Mouse (Mus musculus) E14TG2a.4 (cell line): Measurements from ENCODE around the gene Tmem39a.

ENCODE experiments used
- H3K27me3 ChIP-seq: 2 replicates; pipeline ENCODE4 v1.6.1; 2014; ENCODE audit warnings: low read length, control low read depth; ENCODE audit not compliant: insufficient read depth
- H3K36me3 ChIP-seq: 2 replicates; pipeline ENCODE4 v1.6.1; 2014; ENCODE audit warnings: low read length, control low read depth; ENCODE audit not compliant: insufficient read depth
- H3K4me1 ChIP-seq: replicated peaks from 2 replicates; pipeline ENCODE4 v1.6.1; 2014; ENCODE audit warnings: low read depth, low read length, control low read depth
- H3K4me3 ChIP-seq: replicated peaks from 2 replicates; pipeline ENCODE4 v1.5.1; 2014; ENCODE audit warnings: mild to moderate bottlenecking, low read length
- H3K9me3 ChIP-seq: 2 replicates; pipeline ENCODE4 v1.6.1; 2014; ENCODE audit warnings: low read length, control low read depth
- CTCF ChIP-seq: conservative IDR thresholded peaks from 2 replicates; pipeline ENCODE4 v1.5.1; 2014; ENCODE audit warnings: low read length
- NANOG ChIP-seq: IDR thresholded peaks from 2 replicates; pipeline ENCODE4 v1.6.1; 2014; ENCODE audit warnings: borderline replicate concordance, low read length, mixed read lengths
- POU5F1 ChIP-seq: IDR thresholded peaks from 2 replicates; pipeline ENCODE4 v1.6.1; 2014; ENCODE audit warnings: low read length, borderline replicate concordance

Tmem39a gene

GRCm38 (mm10) chr16:38548000-38548399, 10.5 kb upstream of the Tmem39a start:
- peak overlapping the region; percentile 92 for H3K4me3 ChIP-seq
- peaks cover 41% of the 10 kb centered on the region for H3K4me1 ChIP-seq
- TF ChIP-seq POU5F1 (no peak), NANOG (no peak), CTCF (no peak)
- no peaks in the 10 kb centered on the region for H3K9me3 ChIP-seq
- peaks cover 53% of the 10 kb centered on the region for H3K36me3 ChIP-seq
- no peaks in the 10 kb centered on the region for H3K27me3 ChIP-seq

GRCm38 (mm10) chr16:38549479-38550396, 8.8 kb upstream of the Tmem39a start, which contains the start of gene Poglut1:
Gene Poglut1 (minus strand): TSS chr16:38550258.
- no peaks in the 10 kb centered on the region for H3K27me3 ChIP-seq
- H3K4me1 ChIP-seq = peaks cover 38% of the 10 kb centered on the region
- peaks cover 39% of the 10 kb centered on the region for H3K36me3 ChIP-seq
- H3K4me3 ChIP-seq = peak within 1 kb of the TSS; percentile 92
- H3K9me3 ChIP-seq = no peaks in the 10 kb centered on the region
- TF ChIP-seq NANOG (no peak), POU5F1 (no peak), CTCF (no peak)

- Histone ChIP-seq H3K27me3 (no peaks in the 10 kb centered on the region), H3K9me3 (no peaks in the 10 kb centered on the region), H3K4me3 (peak overlapping the region; percentile 26; the same call in 1 of the 2 replicates), H3K4me1 (peaks cover 40% of the 10 kb centered on the region), H3K36me3 (no peaks in the 10 kb centered on the region)
- TF ChIP-seq CTCF = no peak
- no peak for TF ChIP-seq NANOG
- no peak for TF ChIP-seq POU5F1
Measured at GRCm38 (mm10) chr16:38555988-38556387, 2.5 kb upstream of the Tmem39a start.

- peaks cover 55% of the 10 kb centered on the region for H3K4me1 ChIP-seq
- TF ChIP-seq NANOG (no peak), CTCF (no peak), POU5F1 (peak; percentile 86; the same call in 1 of the 2 replicates)
- H3K36me3 ChIP-seq = peaks cover 34% of the 10 kb centered on the region
Measured at GRCm38 (mm10) chr16:38562131-38562967, 3.9 kb downstream of the Tmem39a start.

GRCm38 (mm10) chr16:38562968-38563327, 4.5 kb downstream of the Tmem39a start:
- no peaks in the 10 kb centered on the region for H3K9me3 ChIP-seq
- peaks cover 40% of the 10 kb centered on the region for H3K36me3 ChIP-seq
- TF ChIP-seq NANOG (no peak), POU5F1 (no peak), CTCF (no peak)
- peaks cover 56% of the 10 kb centered on the region for H3K4me1 ChIP-seq
- H3K4me3 ChIP-seq = peak overlapping the region; percentile 96
- H3K27me3 ChIP-seq = no peaks in the 10 kb centered on the region

More at GRCm38 (mm10) chr16:38562131-38562967, 3.9 kb downstream of the Tmem39a start:
- Histone ChIP-seq H3K4me3 (peak overlapping the region; percentile 96), H3K9me3 (no peaks in the 10 kb centered on the region), H3K27me3 (no peaks in the 10 kb centered on the region)

GRCm38 (mm10) chr16:38563516-38563915, 5.0 kb downstream of the Tmem39a start:
- Histone ChIP-seq H3K9me3 (no peaks in the 10 kb centered on the region), H3K4me3 (peak overlapping the region; percentile 96), H3K36me3 (peaks cover 45% of the 10 kb centered on the region), H3K27me3 (no peaks in the 10 kb centered on the region), H3K4me1 (peaks cover 56% of the 10 kb centered on the region)
- TF ChIP-seq CTCF = no peak

GRCm38 (mm10) chr16:38568192-38568591, 9.7 kb downstream of the Tmem39a start:
- TF ChIP-seq POU5F1 = no peak
- Histone ChIP-seq H3K27me3 (no peaks in the 10 kb centered on the region), H3K4me3 (no peak overlapping the region), H3K4me1 (peaks cover 29% of the 10 kb centered on the region), H3K36me3 (peaks cover 85% of the 10 kb centered on the region), H3K9me3 (no peaks in the 10 kb centered on the region)

GRCm38 (mm10) chr16:38571481-38571880, 13.0 kb downstream of the Tmem39a start:
- Histone ChIP-seq H3K36me3 (peaks cover 82% of the 10 kb centered on the region), H3K27me3 (no peaks in the 10 kb centered on the region), H3K4me1 (peaks cover 3% of the 10 kb centered on the region; the same call in 1 of the 2 replicates), H3K9me3 (no peaks in the 10 kb centered on the region), H3K4me3 (no peak overlapping the region)
- no peak for TF ChIP-seq CTCF
- TF ChIP-seq POU5F1 = no peak
- TF ChIP-seq NANOG = no peak
